Mouse (Mus musculus) spleen, postnatal 10 days (tissue): ENCODE results near the gene Ccdc138.

Experiments
- DNase-seq, 2 experiments: peaks; one replicate each; pipeline ENCODE4 v3.0.0; 2021 to 2022; ENCODE audit warnings: low spot score in 2 of 2

Gene Ccdc138

GRCm38 (mm10) chr10:58585427-58586223 is 87.9 kb downstream of the Ccdc138 start:
- no peak for DNase-seq

- no peak for DNase-seq
These were observed 96.7 kb downstream of the Ccdc138 start for GRCm38 (mm10) chr10:58594486-58594885.

GRCm38 (mm10) chr10:58595197-58595596 is 97.4 kb downstream of the Ccdc138 start:
- no peak for DNase-seq

- no peak for DNase-seq
These were observed 98.1 kb downstream of the Ccdc138 start for GRCm38 (mm10) chr10:58595821-58596220.

GRCm38 (mm10) chr10:58600151-58600550 is 102.4 kb downstream of the Ccdc138 start:
- DNase-seq, result peak in 1 of 2 experiments; percentile 1

DNA sequence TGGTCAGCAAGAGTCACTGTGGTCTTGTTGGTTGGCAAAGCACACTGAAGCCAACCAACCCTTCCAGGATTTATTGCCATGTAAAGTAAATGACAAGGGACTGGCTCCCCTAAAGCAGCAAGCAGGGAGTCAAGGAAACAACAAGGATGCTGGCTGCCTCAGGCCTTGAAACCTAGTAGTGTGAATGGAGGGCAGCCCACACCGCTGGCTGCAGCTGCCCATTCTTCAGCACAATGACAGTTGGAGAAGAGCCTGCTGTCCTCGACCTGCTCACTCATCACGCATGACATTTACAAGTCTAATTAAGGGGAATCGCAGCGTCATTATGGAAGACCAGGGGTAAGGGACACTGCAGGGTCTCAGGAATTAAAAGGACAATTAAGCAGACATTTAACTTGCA is 103.2 kb downstream of the Ccdc138 start:
- peak in 1 of 2 experiments; percentile 2 for DNase-seq

GRCm38 (mm10) chr10:58601431-58601901 is 103.7 kb downstream of the Ccdc138 start:
- peak in 1 of 2 experiments; percentile 3 for DNase-seq

DNA sequence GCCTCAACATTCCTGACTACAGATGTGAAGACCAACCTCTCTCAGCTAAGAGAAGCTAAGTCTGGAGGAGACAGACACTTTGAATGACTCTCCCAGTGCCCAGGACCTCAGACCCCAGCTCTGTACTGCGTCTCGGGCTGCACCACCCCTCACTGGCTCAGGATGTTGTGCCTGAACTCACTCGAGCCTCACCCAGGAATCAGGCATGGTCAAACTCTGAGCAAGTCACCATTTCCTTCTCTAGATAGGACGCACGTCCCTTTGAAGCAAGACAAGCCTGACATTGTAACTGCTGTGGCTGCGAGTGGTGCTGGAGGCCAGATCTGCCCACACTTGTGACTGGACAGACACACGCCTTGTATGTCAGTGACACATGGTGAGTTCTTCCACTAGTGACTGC is 104.2 kb downstream of the Ccdc138 start:
- DNase-seq, result peak in 1 of 2 experiments; percentile 4

DNA sequence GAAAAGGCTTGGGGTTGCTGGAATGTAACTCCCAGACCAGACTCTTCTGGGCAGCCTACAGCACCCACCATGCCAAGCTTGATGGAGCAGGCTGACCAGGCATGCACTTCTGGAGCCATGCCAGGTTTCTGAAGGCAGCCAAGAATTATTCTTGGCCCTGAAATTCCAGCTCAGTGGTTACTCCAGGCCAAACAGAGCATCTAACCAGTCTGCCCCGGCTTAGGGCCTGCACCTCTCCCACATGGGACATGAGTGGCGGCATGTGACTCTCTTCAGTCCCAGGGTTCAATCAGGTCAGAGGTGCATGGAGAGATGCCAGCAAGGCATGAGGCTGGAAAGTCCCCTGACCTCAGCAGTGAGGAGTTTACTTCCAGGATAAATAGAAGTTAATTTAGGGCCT is 107.0 kb downstream of the Ccdc138 start:
- DNase-seq, result peak in 1 of 2 experiments; percentile 22

DNA sequence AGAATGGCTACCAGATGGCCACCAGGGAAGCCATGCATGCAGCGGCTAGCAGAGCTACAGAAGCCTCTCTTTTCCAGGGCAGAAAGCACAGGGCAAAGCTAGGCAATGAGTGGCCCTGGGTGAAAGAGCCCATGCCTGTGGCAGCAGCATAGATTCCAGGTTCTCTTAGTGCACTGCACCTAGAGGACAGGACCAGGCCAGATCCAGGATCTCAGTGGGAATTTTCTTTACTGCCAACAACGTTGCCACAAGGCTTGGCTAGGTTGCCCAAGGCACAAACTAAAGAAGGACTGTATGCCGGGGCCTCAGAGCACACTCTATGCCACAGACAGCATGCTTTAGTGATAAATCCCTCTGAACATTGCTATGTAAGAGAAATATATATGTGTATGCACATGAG is 108.6 kb downstream of the Ccdc138 start:
- no peak for DNase-seq

DNA sequence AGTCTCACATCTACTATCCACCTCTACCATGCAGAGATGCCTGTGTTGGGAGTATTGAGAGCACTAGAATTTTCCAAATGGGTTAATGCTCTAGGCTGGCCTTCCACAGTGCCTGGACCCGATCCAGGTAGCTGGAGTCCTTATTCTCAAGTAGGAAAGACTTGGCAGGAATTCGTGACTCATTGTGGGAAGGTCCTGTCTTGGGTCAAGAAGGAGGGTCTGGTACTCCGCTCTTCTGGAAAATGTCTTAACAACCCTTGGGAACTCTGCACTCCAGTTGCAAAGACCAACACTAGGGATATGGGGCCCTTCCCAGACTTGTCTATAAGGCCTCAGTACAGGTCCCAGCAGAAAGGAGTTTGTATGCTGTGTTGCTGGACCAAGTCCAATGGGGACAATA is 111.1 kb downstream of the Ccdc138 start:
- no peak for DNase-seq

- DNase-seq, result no peak
These were observed 112.9 kb downstream of the Ccdc138 start for GRCm38 (mm10) chr10:58610484-58611261.

GRCm38 (mm10) chr10:58614601-58615000 is 116.9 kb downstream of the Ccdc138 start:
- no peak for DNase-seq

- DNase-seq, result no peak
These were observed 118.8 kb downstream of the Ccdc138 start for GRCm38 (mm10) chr10:58616565-58616964.

DNA sequence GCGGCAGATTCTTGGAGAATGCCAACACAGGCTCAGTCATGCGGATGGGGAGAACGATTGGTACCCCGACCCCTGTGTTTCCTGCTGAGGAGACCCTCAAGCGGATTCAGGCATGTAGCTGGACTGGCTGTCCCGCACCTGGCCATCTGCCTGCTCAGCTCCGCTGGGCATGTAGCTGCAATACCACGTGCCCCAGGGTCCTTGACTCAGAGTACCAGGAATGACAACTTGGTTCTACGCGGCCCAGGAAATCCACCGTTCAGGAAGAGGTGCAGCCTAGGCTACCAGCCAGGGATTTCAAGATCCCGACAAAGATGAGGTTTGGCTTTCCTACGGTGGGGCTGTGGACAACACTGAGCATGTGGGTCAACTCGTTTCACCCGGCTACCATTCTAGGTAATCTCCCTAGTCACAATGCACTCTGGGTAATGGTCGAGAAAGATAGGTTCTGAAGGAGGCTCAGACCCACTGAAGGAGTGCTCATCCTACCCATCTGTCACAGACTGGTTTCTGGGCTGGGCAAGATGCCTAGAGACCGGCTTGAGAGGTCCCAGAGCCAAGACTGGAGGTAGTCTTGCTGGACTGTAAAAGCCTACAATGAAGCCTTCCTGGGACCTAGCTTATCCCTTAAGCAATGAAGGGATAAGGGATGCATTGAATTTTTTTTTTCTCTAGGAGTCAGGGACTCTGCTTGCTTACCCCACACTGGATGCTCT is 120.9 kb downstream of the Ccdc138 start:
- DNase-seq, result no peak

DNA sequence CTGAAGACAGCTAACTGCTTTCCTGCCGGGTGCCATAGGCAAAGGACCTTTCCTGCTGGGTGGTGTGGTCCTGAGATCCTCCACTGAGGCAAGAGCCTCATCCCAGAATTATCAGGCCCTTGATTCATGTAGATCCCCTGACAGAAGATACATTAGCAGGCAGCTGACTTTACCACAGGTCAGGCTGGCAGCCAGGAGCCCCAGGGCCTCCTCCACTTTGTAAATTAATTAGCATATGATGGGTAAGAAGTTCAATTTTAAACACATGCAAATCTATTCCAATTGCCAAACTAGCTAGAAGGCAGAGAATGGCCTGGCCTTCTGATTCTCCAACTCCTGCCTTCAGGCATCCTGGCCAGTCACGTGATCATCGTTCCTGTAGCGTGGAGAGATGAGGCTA is 121.5 kb downstream of the Ccdc138 start:
- no peak for DNase-seq

- no peak for DNase-seq
These were observed 127.3 kb downstream of the Ccdc138 start for GRCm38 (mm10) chr10:58624848-58625711.
